Mouse (Mus musculus): ENCODE data around the gene Olfr1241. TPM values are rescaled to one million over a fixed set of nuclear protein-coding genes. Genes with fewer than 3 reads are reported as not detected.

Olfr1241 gene
- polyA plus RNA-seq (2014; fragmentation: Nextera tagmentation; extraction: Ambion mirVana) = not detected in 2 replicates

DNA sequence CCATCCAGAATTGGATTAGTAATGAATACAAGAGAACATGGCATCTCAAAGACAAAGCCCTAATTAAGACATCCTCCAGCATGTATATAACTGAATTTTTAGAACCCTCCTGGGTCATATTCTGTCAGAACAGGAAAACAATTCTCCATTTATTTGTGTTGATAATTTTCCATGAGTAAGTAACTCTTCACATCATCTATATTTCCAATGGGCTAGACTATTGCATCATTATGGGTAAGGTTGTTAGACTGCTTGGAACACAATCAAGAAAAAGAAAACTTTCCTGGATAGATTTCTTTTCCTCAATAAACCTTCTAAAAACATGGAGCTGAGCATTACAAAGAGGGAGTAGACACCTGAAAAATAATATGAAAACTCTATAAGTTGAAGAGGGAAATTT, at the start of gene Olfr1241:
TSS of gene Olfr1241 (minus strand) at position 101 of the 400 bp plus-strand sequence.
- H3K4me2 ChIP-seq = no peak within 1 kb of the TSS
- no peak within 1 kb of the TSS for H3K9ac ChIP-seq
- H3K27ac ChIP-seq (ENCODE audit: low read depth) = no peak within 1 kb of the TSS
- no peaks in the 10 kb centered on the region for H3K9me3 ChIP-seq (ENCODE audit: low read depth, low read length)
- no peak for TF ChIP-seq CTCF (IDR thresholded peaks at IDR 0.05; ENCODE audit: low read depth)
- no peak within 1 kb of the TSS for H3K4me3 ChIP-seq (ENCODE audit: low read depth, low read length)
- no peak for ATAC-seq (ENCODE audit: insufficient read depth)
- no peak for DNase-seq
- H3K36me3 ChIP-seq (ENCODE audit: insufficient read depth) = no peaks in the 10 kb centered on the region
- no peaks in the 10 kb centered on the region for H3K4me1 ChIP-seq (ENCODE audit: insufficient read depth)
- no peaks in the 10 kb centered on the region for H3K27me3 ChIP-seq (ENCODE audit: insufficient read depth, low read length)

DNA sequence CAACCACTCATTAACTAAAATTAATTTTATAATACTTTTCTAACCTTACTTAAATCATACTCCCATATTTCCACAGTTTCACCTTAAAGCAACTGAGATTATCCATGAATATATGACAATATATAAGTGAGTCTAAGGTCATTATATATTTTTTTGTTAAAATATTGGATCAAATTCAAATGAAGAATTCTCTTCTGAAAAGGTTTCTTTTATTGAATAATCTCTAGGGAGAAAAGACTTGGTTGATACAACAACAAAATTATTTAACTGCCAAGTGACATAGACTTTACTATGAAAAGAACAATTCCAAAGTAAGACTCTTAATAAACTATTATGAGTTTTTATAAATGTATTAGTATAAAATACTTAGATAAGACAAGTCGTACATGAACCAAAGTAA, 44.5 kb upstream of the Olfr1241 start, which contains the start of gene Olfr1243:
TSS of gene Olfr1243 (minus strand) at position 101 of the 400 bp plus-strand sequence.
- no peaks in the 10 kb centered on the region for H3K36me3 ChIP-seq (ENCODE audit: insufficient read depth)
- H3K9me3 ChIP-seq (ENCODE audit: low read depth, low read length) = no peaks in the 10 kb centered on the region
- WGBS = 77% methylated on average over 1 of the region's 1 CpGs
- no peaks in the 10 kb centered on the region for H3K27me3 ChIP-seq (ENCODE audit: insufficient read depth, low read length)
- H3K4me3 ChIP-seq (ENCODE audit: low read depth, low read length) = no peak within 1 kb of the TSS
- no peak within 1 kb of the TSS for H3K9ac ChIP-seq
- H3K27ac ChIP-seq (ENCODE audit: low read depth) = no peak within 1 kb of the TSS
- no peak within 1 kb of the TSS for H3K4me2 ChIP-seq
- DNase-seq (no peak), ATAC-seq (ENCODE audit: insufficient read depth) (no peak)
- TF ChIP-seq CTCF (IDR thresholded peaks at IDR 0.05; ENCODE audit: low read depth) = no peak
- no peaks in the 10 kb centered on the region for H3K4me1 ChIP-seq (ENCODE audit: insufficient read depth)

DNA sequence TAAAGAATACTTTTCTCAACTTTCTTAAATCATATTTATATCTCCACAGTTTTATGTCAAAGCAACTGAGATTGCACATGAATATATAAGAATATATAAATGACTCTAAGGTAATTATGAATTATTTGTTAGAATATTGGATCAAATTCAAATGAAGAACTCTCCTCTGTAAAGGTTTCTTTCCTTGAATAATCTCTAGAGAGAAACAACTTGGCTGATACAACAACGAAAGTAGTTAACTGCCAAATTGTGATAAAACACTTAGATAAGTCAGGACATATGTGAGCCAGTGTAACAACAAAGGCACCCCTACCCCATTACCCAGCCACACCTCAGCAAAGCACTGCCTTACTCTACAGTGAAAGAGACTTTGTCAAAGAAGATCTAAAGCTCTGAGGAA, 11.3 kb upstream of the Olfr1241 start, which contains the start of gene Olfr1242:
TSS of gene Olfr1242 (minus strand) at position 101 of the 400 bp plus-strand sequence.
- H3K9me3 ChIP-seq (ENCODE audit: low read depth, low read length) = no peaks in the 10 kb centered on the region
- TF ChIP-seq CTCF (IDR thresholded peaks at IDR 0.05; ENCODE audit: low read depth) = no peak
- no peak for ATAC-seq (ENCODE audit: insufficient read depth)

DNA sequence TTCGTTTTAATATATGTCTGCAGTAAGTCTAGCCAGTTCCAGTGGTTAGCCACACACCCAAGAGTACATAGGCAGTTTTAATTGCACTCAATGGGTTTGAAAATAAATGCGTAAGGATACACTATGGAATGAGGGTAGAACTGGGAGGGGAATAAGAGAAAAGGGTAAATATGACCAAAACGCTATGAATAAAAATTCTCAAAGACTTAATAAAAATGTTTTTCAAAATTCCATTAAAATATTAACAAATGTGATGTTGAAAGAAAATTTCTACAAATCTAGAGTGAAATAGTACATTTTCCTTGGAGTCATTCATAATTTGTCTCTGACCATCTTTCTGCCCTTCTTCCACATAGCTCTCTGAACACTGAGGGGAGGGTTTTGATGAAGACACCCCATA, 44.0 kb downstream of the Olfr1241 start, which contains the start of gene Olfr1240:
TSS of gene Olfr1240 (minus strand) at position 101 of the 400 bp plus-strand sequence.
- Histone ChIP-seq H3K36me3 (ENCODE audit: insufficient read depth) (no peaks in the 10 kb centered on the region), H3K9me3 (ENCODE audit: low read depth, low read length) (no peaks in the 10 kb centered on the region), H3K4me1 (ENCODE audit: insufficient read depth) (no peaks in the 10 kb centered on the region), H3K4me2 (no peak within 1 kb of the TSS), H3K27ac (ENCODE audit: low read depth) (no peak within 1 kb of the TSS), H3K9ac (no peak within 1 kb of the TSS), H3K4me3 (ENCODE audit: low read depth, low read length) (no peak within 1 kb of the TSS), H3K27me3 (ENCODE audit: insufficient read depth, low read length) (no peaks in the 10 kb centered on the region)
- 76% methylated on average over 3 of the region's 3 CpGs for WGBS
- TF ChIP-seq CTCF (IDR thresholded peaks at IDR 0.05; ENCODE audit: low read depth) = no peak
- DNase-seq = no peak
- no peak for ATAC-seq (ENCODE audit: insufficient read depth)

More for the DNA sequence above, 11.3 kb upstream of the Olfr1241 start, which contains the start of gene Olfr1242:
- Histone ChIP-seq H3K27ac (ENCODE audit: low read depth) (no peak within 1 kb of the TSS), H3K4me1 (ENCODE audit: insufficient read depth) (no peaks in the 10 kb centered on the region), H3K4me2 (no peak within 1 kb of the TSS), H3K9ac (no peak within 1 kb of the TSS), H3K36me3 (ENCODE audit: insufficient read depth) (no peaks in the 10 kb centered on the region), H3K4me3 (ENCODE audit: low read depth, low read length) (no peak within 1 kb of the TSS), H3K27me3 (ENCODE audit: insufficient read depth, low read length) (no peaks in the 10 kb centered on the region)
- WGBS = 58% methylated on average over 1 of the region's 1 CpGs
- DNase-seq = no peak

Other genes with a start within 250 kb of the Olfr1241 start
- not detected in 2 replicates for gene Olfr1228, start 233.1 kb downstream of the Olfr1241 start, polyA plus RNA-seq (2014; fragmentation: Nextera tagmentation; extraction: Ambion mirVana)
- gene Olfr1229, start 199.1 kb downstream of the Olfr1241 start, polyA plus RNA-seq (2014; fragmentation: Nextera tagmentation; extraction: Ambion mirVana) = not detected in 2 replicates
- not detected in 2 replicates for gene Olfr1230, start 189.9 kb downstream of the Olfr1241 start, polyA plus RNA-seq (2014; fragmentation: Nextera tagmentation; extraction: Ambion mirVana)
- gene Olfr1231, start 180.1 kb downstream of the Olfr1241 start, polyA plus RNA-seq (2014; fragmentation: Nextera tagmentation; extraction: Ambion mirVana) = not detected in 2 replicates
- gene Olfr1232, start 157.5 kb downstream of the Olfr1241 start, polyA plus RNA-seq (2014; fragmentation: Nextera tagmentation; extraction: Ambion mirVana) = not detected in 2 replicates
- not detected in 2 replicates for gene Olfr1233, start 144.7 kb downstream of the Olfr1241 start, polyA plus RNA-seq (2014; fragmentation: Nextera tagmentation; extraction: Ambion mirVana)
- not detected in 2 replicates for gene Olfr1234, start 122.3 kb downstream of the Olfr1241 start, polyA plus RNA-seq (2014; fragmentation: Nextera tagmentation; extraction: Ambion mirVana)
- gene Olfr1238, start 77.5 kb downstream of the Olfr1241 start, polyA plus RNA-seq (2014; fragmentation: Nextera tagmentation; extraction: Ambion mirVana) = not detected in 2 replicates
- gene Olfr1239, start 66.7 kb downstream of the Olfr1241 start, polyA plus RNA-seq (2014; fragmentation: Nextera tagmentation; extraction: Ambion mirVana) = not detected in 2 replicates
- not detected in 2 replicates for gene Olfr1240, start 44.1 kb downstream of the Olfr1241 start, polyA plus RNA-seq (2014; fragmentation: Nextera tagmentation; extraction: Ambion mirVana)
- not detected in 2 replicates for gene Olfr1242, start 11.2 kb upstream of the Olfr1241 start, polyA plus RNA-seq (2014; fragmentation: Nextera tagmentation; extraction: Ambion mirVana)
- gene Olfr1243, start 44.4 kb upstream of the Olfr1241 start, polyA plus RNA-seq (2014; fragmentation: Nextera tagmentation; extraction: Ambion mirVana) = not detected in 2 replicates
- not detected in 2 replicates for gene Olfr1245, start 91.3 kb upstream of the Olfr1241 start, polyA plus RNA-seq (2014; fragmentation: Nextera tagmentation; extraction: Ambion mirVana)
- gene Olfr1246, start 106.0 kb upstream of the Olfr1241 start, polyA plus RNA-seq (2014; fragmentation: Nextera tagmentation; extraction: Ambion mirVana) = not detected in 2 replicates
- gene Olfr1247, start 127.0 kb upstream of the Olfr1241 start, polyA plus RNA-seq (2014; fragmentation: Nextera tagmentation; extraction: Ambion mirVana) = not detected in 2 replicates
- not detected in 2 replicates for gene Olfr1248, start 131.1 kb upstream of the Olfr1241 start, polyA plus RNA-seq (2014; fragmentation: Nextera tagmentation; extraction: Ambion mirVana)
- not detected in 2 replicates for gene Olfr1249, start 147.9 kb upstream of the Olfr1241 start, polyA plus RNA-seq (2014; fragmentation: Nextera tagmentation; extraction: Ambion mirVana)
- gene Olfr1250, start 174.3 kb upstream of the Olfr1241 start, polyA plus RNA-seq (2014; fragmentation: Nextera tagmentation; extraction: Ambion mirVana) = not detected in 2 replicates
- gene Olfr1251, start 184.8 kb upstream of the Olfr1241 start, polyA plus RNA-seq (2014; fragmentation: Nextera tagmentation; extraction: Ambion mirVana) = not detected in 2 replicates
- not detected in 2 replicates for gene Olfr1252, start 237.9 kb upstream of the Olfr1241 start, polyA plus RNA-seq (2014; fragmentation: Nextera tagmentation; extraction: Ambion mirVana)